Mouse (Mus musculus) bone marrow, adult 2 months (tissue): ENCODE measurements around the gene Limch1.

Source experiments
- CTCF ChIP-seq: fragments of 200-500 bp; IDR thresholded peaks from 2 replicates; pipeline ENCODE4 v1.5.1; 2011; ENCODE audit warnings: low read length, control low read depth; ENCODE audit not compliant: control insufficient read depth, insufficient read depth
- POLR2A ChIP-seq: fragments of 200-500 bp; IDR thresholded peaks from 2 replicates; pipeline ENCODE4 v1.6.1; 2011; ENCODE audit warnings: low read depth, mild to moderate bottlenecking, control low read depth, low read length, borderline replicate concordance; ENCODE audit not compliant: control insufficient read depth

DNA sequence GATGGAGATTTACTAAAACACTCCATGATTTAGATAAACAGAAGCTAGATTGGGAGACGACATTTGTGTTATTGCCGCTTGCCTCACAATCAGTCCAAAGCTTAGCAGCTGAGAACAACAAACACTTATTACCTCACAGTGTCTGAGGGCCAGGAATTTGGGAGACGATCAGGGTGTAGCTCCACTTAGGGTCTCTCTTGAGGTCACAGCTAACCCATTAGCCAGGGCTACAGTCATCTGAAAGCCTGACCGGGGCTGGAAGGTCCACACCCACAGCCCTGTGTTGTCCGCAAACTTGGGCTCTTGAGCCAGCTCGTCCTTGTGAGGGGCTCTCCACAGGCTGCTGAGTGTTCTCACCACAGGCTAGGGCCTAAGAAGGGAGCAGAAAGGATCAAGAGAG, 32.8 kb upstream of the Limch1 start:
- TF ChIP-seq CTCF (no peak), POLR2A (no peak)
